Mouse (Mus musculus) regulatory T cell (primary cell): Measurements from ENCODE around the gene Slc29a2.
"Not testable (repeated sequence)": the region's sequence is repeated elsewhere in the genome, so short reads cannot be mapped to it uniquely, and the experiment has no call there.

ENCODE experiments used
- in situ Hi-C: fragments of 300-600 bp; cut with MboI, MseI; formaldehyde crosslinking; loops from one replicate; pipeline ENCODE4 v1.15.1; 2025; ENCODE audit warnings: high pct_unique_total_duplicates

Slc29a2 gene

DNA sequence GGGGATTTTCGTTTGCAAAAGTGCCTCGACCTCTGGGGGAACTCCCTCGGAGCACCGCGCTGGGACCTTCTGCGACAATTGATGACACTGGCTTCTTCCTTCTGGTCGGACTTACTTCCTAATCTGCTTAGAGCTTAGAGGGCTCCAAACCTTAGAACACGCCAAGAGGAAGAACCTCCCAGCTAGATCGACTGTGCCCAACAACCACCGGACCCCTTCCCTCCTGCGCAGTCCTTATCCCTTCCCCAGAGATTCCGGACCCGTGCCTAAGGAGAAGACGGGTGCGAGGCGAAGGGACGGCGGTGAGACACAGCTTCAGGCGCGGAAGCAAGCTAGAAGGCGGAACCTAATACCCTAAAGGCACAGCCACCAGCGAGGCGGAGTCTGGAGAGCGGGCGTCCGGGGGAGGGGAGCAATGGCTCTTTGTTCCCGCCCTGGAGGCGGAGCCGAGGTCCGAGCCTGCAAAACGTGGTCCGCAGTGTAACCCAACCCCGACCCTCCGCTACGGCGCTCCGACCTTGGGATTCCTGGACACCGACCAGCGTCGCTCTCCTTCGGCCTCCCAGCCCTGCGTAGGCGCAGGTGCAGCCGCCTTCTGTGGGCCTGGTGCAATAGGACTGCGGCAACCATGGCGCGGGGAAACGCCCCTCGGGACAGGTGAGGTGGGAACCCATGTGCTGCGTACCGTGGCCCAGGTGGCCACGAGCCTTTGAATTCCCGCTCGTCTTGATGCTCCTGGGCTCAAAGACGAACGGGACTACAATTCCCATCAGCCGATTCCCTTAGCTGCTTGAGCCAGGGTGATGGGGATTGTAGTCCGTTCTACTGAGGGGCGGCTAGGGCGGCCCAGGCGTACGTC is at the start of gene Slc29a2:
Gene Slc29a2, plus strand, starts transcription at position 240 of the 859 bp plus-strand sequence.
- in situ Hi-C loops: no loop called here

DNA sequence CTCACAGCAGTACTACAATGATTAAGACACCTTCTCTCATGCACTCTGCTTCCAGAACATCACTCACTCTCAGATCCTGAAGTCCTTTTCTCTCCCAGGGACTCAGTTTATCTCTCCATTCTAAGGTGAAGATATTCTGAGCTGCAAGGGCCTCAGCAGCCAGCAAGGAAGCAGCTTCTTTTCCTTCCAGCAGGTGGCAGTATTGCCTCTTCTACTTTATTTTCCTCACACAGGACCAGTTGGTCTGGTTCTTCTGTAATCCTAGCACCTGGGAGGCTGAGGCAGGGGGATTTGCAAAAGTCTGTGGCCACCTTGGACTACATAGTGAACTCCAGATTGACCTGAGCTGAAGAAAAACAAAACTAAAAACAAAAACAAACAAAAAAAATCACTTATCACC is 41.9 kb upstream of the Slc29a2 start:
- in situ Hi-C loops: no loop called here

DNA sequence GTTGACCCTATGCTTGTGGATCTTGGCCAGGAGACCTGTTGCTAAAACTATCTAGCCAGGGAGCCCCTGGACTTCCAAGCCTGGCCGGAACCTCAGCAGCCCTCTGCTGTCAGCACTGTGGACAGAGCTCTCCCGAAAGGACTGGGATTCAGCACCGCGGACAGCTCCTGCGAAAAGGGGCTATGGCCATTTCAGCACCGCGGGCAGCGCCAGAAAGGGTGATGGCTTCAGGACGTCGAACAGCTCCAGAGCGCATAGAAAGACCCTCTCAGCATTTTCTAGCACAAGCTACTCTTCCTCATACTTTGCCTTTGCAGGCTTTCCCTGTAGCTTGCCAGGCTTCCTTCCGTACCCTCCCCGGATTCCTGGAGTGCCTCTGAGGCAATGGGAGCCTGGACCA is 34.6 kb upstream of the Slc29a2 start:
- in situ Hi-C loops: no loop called here

DNA sequence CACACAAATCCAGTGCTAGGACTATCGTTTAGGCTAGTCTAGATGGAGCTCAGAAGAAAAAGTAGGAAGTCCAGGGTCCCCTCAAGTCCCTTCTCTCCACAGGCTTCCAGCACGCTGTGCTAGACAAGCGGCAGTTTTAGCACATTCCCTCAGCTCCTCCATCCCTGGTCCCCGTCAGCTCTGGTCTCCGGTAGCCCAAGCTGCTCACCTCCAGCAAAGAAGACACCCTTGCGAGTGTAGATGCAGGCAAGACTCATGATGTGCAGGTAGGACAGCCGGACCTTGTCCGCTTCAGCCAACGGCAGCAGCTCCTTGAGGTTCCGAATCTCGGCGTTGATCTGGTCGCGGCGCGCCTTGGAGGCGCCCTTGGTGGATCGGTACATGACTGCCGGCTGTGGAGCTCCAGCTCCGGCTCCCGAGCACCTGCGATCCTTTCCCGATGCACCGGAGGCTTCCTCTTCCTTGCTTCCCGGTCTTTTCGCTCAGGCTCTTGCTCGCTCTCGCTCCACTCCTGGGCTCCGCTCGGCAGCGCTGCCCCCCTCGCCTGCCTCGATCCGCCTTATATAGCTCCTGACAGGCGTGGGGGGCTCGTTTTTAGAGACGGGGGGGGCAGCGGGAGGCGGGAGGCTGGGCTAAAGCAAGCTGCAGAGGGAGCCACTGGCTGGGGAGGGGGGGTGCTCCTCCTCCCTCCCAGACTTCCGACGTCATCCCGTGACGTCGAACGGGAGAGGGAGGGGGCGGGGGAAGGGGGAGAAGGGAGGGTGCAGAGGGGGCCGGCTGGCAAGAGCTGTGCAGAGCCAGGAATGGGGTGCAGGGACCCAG is 34.0 kb upstream of the Slc29a2 start:
- in situ Hi-C loops: no loop called here

DNA sequence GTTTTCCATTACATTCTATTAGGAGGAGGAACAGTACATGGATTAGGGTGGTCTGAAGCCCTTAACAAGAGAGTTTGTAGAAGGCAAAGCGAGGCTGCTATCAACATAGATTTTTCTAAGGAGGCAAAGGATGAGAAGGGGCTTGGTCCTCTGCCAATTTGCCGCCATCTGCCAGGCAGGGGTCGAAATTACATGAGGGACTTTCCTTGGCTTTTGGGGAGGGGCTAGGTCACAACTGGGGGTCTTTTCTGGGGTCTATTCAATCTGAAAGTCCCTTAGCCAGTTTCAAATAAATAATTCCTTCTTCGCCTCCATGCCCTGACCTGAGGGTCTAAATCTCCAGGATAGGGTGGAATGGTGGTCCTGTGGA is 33.4 kb upstream of the Slc29a2 start, which contains the start of gene Npas4:
Gene Npas4, minus strand, starts transcription at position 61 of the 370 bp plus-strand sequence.
- in situ Hi-C loops: no loop called here

DNA sequence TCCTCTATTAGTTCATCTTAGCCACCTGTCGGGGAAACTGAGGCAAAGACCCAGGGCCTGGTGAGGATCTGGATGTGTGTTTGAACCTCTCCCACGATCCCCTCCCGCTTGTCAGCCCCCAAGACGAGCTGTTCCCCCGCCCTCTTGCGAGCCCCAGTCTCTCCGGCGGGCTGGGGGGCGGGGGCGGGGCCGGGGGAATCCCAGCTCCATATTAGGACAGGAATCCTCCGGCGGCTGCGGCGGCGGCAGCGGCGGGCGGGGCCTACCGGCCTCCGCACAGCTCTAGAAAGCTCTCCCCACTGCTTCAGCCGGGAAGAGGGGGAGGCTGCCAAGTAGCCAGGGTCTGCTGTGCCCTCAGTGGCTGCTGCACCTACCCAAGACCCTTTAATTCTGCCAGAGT is 32.9 kb upstream of the Slc29a2 start:
- in situ Hi-C loops: no loop called here

DNA sequence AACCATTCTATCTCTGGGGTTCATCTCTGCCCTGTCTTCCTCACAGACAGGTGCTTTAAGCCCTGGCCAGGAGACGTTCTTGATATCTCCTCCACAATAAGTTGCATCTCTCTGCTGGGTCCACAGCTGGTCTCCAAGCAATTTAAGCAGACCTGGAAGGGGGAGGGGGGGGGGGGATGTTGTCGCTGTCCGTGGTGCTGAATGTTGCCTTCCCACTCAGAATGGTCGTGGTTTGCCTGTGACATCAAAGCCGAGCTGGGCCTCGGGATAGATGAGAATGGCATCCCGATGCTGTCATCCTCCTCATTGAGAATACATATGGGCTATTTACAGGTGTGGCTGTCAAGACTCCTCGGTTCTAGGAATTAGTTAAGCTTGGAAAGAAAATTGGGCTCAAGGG is 31.3 kb upstream of the Slc29a2 start:
- in situ Hi-C loops: no loop called here

DNA sequence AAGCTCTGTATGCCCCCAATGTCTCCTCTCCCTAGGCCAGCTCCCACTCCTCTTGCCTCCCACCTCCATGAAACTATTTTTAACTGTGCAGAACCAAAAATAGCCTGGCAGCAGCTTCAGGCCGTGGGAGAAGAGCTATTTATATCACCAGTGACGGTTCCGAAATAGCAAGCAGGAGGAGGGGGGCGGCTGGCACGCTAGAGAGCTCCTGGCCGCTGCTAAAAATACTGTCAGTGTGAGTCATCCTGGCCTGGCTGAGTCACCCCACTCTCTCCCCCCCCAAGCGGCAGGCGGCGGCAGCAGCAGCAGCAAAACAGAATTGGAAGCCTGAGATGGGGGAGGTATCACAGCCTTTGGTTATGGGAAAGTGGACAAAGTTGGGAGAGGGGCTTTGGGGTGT is 30.8 kb upstream of the Slc29a2 start:
- in situ Hi-C loops: no loop called here

DNA sequence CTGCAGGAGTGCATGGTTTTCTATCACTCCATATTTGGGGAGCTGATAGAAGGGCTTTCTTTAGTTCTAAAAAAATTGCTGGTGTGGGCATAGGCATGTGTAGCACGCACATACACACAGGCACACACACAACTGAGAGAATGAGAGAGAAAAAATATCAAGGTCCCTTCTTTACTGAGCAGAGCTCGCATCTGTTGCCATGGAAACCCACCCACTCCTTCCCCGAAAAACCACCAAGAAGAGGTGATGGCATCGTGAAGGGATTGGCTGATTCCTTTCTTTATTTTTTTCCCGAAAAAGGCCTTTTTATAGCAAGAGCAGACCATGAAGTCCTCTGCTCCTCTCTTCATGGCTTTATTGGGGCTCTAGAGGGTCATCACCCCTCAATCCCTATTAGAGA is 29.6 kb upstream of the Slc29a2 start:
- in situ Hi-C loops: no loop called here

DNA sequence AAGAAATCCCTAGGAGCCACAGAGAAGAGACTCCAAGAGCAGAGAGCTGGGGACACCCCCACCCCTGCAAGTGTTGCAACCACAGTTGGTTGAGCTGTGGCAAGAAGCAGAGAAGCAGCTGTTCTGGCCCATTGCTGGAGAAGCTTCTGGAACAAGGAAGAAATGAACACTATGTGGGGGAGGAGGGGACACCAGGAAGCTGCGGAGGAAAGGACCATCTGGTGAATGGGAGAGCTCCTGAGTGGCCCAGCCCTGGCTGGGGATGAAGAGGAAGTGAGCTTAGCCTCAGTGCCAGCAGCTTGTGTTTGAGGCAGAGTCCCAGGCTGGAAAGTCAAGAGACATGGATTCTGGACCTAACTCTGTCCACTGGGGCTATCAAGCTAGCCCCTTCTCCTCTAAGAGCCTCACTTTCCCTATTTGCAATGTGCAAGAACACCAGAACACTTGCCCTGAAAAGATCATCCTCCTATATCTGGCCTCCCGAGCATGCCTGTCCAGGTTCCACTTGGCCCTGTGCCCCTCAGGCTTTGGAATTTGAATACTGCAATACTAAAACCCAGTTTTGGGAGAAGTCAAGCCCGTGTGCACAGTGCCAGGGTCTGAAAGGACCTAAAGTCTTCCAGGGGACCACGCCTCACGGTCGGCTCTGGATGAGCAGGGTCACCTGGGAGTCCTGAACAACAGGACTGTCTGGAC is 24.1 kb upstream of the Slc29a2 start:
- in situ Hi-C loops: no loop called here

DNA sequence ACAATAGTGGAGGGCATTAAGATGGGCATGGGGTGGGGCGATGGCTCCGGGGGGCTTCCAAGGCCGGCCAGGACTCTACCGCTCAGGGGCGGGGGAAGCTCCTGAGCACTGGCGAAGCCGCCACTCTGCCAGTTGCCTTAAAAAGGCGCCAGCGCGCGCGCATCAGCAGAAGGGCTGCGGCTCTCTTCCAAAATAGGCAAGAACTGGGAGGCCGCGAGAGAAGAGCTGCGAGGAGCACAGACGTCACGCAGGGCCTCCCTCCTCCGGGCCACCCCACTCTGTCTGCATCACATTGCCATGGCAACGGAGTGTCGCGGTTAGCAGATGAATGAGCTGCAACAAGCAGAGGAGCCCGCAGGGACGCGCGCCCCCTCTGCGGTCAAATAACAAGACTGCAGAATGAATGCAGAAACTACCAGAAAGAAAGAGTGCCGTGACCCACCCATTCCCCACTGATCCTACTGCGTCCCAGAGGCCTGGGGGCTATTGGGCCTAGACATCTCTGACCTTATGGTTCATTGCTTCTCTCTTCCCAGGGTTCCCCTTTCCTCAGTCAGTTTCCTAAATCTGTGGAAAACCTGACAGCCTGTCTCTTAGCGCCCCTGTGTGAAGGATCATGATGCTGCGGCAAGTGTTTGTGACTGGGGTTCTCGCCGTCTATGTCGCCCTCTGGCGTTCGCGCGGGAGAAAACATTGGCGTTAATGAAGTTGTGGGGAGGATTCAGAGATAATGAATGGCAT is 21.8 kb upstream of the Slc29a2 start:
- in situ Hi-C loops: no loop called here

DNA sequence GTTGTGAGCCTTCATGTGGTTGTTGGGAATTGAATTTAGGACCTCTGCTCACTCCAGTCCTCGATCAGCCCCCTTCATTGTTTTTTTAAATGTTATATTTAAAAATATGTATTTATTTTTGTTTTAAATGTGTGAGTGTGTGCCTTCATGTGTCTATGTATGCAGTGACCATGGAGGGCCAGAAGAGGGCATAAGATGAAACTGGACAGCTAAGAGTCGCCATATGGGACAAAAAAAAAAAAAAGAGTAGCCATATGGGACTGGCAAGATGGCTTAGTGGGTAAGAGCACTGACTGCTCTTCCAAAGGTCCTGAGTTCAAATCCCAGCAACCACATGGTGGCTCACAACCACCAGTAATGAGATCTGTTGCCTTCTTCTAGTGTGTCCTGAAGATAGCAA is 20.0 kb upstream of the Slc29a2 start:
- in situ Hi-C loops: not testable (repeated sequence)

DNA sequence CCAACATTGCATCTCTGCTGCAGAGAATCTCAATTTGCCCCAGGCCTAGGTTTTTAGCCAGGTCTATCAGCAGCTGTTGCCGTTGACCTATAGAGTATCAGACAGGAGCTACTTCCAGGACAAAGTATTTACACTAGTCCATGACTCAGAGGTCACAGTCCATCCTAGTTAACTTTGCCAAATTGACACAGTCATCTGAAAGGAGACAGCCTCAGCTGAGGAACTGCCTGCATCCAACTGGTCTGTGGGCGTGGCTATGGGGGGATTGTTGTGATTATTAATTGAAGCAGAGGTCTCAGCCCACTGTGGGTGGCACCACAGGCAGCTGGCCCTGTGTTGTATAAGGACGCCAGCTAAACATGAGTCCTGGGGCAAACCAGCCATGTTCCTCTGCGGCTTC is 18.7 kb upstream of the Slc29a2 start:
- in situ Hi-C loops: no loop called here

DNA sequence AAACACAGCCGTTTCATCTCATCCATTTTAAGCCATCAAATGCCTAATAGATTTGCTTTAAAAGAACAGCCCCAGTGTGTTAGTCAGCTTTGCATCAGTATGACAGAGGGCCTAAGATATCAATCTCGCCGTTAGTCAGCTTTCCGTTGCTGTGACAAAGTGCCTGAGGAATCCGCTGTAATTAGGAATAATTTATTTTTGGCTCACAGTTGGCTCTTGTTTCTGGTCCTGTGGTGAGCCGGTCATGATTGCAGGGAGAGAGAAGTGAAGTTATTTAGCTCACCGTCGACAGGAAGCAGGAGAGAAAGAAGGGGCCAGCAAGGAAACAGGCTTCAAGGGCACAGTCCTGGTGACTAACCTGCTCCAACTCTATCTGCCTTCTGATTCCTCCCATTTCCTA is 10.5 kb upstream of the Slc29a2 start:
- in situ Hi-C loops: no loop called here

DNA sequence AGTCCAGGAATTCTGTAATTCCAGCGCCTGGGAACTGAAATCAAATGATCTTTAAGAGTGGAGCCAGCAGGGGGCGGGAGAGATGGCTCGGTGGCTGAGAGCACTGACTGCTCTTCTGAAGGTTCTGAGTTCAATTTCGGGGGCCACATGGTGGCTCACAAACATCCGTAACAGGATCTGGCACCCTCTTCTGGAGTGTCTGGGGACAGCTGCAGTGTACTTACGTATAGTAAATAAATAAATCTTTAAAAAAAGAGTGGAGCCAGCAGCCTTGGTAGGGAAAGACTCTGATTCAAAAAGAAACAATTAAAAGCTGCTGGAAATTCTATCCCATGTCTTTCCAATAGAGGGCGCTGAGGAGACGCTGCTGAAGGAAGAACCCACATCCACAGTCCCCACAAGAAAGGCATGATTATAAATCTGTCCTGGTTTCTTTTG is 8.7 kb upstream of the Slc29a2 start:
- in situ Hi-C loops: no loop called here

DNA sequence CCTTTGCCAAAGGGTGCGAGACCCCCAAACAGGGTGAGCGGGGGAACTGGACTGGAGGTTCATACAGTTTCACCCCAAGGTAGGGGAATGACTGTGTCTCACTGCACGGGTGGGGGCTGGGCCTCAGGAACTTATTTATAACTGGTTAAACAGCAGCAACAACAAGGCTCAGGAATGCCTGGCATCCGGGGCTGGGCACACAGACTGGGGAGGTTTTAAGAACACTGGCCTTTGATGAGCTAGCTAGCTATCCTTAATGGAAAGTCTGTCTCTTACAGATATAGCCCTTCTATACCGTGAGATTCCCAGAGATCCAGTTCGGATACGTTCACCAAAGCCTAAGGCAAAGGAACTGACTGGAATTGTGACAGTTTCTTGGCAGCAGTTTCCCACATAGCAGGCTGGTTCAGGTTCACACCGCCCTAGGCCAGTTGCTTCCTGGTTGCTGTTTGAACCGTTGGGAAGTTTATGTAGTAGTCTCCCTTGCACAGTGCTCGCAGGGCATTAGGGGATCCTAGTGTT is 7.4 kb upstream of the Slc29a2 start:
- in situ Hi-C loops: no loop called here

DNA sequence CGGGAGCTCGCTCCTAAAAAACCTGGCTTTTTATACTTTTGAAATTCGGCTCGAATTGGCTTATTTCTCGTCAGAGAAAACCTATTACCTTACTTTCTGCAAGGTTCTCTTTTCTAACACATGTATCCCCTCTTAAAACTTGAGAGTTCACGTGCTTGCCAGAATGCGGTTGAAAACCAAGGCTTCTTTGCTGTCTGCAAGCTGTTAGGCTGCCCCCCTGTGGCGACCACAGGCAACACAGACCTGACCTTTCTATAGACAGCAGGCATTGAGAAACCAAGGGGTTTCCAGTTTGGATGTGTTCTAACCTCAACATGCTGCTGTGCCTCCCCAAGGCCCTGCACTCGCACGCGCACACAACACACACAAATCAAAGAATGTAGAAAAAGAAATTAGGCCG is 6.9 kb upstream of the Slc29a2 start:
- in situ Hi-C loops: no loop called here

DNA sequence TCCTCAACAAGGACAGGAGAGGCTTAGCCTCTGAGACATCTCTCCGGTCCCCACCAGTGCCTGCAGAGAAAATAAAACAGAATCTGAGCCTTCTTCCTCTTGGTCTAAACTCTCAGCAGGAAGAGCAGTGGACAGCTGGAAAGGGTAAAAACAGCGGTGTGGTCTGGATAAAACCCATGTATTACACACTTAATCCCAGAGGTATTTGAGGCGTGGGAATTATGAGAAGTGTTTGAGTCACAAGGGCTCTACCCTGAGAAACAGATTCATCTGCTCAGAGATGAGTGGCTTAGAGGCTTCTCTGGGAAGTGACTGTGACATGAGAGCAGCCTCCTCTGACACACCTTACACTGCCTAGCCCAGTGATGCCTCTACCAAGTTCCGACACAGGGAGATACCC is 6.0 kb upstream of the Slc29a2 start:
- in situ Hi-C loops: no loop called here

DNA sequence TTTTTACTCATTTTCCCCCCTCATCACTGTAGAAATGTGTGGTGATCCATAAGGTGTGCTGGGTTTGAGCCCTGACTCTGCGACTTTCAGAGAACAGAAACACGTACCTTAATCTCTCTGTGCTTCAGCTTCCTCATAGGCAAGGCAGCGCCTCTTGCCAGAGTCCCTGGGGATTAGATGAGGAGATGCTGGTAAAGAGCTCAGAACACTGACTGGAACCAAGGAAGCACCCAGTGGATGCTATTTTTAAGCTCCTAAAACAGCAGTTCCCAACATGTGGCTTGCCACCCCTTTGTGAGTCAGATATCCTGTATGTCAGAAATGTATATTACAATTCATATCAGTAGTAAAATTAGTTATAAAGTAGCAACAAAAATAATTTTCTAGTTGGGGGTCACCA is 5.5 kb upstream of the Slc29a2 start:
- in situ Hi-C loops: no loop called here

DNA sequence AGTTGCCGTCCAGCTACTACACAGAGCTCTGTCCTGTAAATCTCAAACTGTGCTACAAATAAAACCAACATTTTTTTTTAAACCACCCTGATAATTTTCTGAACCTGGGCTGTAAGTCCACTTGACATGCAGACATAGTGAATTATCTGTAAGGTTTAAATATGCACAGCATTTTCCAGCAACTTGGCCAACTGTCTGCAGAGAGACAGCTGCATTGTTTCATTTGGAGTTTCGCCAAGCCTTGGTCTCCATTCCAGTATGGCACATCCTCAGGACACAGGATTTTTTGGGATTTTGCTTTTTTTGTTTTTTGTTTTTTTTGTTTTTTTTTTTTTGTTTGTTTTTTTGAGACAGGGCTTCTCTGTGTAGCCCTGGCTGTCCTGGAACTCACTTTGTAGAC is 2.2 kb upstream of the Slc29a2 start:
- in situ Hi-C loops: no loop called here

DNA sequence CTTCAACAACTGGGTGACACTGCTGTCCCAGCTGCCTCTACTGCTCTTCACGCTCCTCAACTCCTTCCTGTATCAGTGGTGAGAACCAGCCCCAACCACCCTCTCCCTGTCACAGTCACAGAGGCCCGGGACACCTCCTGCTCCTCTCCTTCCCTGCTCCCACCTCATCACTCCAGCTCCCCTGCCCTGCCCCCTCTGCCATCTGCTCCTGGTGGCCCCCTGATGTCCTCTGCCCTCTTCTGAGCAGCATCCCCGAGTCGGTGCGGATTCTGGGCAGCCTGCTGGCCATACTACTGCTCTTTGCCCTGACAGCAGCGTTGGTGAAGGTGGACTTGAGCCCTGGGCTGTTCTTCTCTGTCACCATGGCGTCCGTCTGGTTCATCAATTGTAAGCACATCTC is 2.5 kb downstream of the Slc29a2 start:
- in situ Hi-C loops: loop anchor here (5.0 kb wide), 1 partner anchor 51 kb away; no protein-coding TSS in a partner anchor
